Mouse (Mus musculus) frontal cortex, postnatal 14 days (tissue): ENCODE measurements around the gene Frs2.

Source experiments
- DNase-seq, 2 experiments: peaks; one replicate each; pipeline ENCODE4 v3.0.0; 2022; ENCODE audit warnings: low spot score in 2 of 2

Gene Frs2

DNA sequence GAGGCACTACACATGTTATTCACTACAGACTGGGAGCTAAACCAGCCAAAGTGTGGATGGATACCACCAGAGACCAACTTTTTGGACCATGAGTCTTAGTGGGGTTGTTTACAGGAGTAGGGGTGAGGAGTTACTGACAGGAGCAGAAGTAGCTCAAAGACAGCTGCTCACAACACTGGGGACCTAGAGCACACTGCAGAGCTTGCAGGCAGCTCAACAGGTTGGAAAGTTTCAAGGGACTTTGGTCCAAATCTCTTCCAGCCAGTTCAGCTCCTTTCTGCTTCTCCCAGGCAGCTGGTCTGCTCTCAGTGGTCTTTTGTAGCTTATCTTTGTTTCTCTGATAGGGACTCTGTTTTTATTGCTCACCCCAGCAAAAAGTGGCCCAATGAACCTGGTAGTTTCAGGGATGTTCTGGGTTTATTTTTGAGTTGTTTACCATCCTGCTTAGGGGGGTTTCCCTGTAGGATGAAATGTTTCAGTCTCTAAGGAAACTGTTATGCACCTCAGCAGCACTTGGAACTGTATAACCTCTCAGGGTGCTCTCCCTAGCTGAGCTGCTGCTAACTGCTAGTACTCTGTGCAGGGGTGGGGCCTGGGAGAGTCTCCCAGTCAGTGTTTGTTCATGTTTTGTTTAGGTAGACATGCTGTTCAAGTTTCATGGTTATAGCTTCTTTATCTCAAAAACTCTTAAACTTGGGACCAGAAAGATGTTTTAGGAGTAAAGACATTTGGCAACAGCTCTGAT is 44.3 kb downstream of the Frs2 start:
- DNase-seq, result no peak

DNA sequence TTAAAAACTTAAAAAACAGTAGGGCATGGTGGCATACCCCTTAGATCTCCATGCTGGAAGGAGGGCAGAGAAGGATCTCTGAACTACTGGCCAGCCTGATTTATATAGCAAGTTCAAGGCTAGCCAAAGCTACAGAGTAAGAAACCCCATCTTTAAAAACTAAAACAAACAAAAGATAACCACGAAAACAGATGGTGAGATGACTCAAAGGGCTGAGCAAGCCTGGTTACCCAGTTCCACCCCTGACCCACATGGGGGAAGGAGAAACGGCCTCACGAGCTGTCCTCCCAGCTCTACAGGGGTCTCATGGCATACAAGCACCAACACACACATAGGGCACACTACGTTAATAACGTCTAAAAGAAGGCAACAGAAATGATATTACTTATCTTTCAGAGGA is 48.2 kb downstream of the Frs2 start:
- DNase-seq, result no peak

DNA sequence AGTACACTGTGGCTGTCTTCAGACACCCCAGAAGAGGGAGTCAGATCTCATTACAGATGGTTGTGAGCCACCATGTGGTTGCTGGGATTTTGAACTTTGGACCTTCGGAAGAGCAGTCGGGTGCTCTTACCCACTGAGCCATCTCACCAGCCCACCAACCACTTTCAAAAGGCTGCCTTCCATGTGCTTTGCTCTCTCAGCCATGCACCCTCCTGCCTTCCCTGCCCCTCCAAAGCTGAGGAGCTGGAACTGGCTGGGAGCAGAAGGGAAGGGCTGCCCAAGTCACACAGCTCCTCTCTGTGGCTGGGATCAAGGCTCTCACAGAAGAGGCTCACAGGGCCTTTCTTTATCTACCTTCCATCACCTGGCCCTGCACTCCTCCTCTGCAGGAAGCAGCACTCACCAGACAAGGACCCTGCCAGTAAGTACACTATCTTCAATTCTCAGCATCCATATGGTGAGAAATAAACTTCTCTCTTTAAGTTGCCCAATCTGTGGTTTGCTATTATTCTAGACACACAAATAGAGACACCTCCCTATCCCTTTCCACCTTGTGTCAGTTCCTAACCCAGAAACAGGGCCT is 51.1 kb downstream of the Frs2 start:
- no peak for DNase-seq

DNA sequence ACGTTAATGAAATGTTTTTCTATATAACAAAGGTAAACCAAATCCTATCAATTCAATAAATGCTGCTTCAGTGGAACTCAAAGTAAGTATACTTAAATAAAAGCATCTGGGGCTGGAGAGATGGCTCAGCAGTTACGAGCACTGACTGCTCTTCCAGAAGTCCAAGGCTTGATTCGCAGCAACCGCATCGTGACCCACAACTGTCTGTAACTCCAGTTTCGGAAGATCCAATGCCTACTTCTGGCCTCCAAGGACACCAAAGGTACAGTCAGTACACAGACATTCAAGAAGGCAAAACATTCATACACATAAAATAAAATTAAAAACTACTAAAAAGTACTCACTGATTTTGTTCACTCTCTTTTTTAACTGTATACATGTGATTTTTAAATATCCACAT is 52.2 kb downstream of the Frs2 start:
- no peak for DNase-seq

DNA sequence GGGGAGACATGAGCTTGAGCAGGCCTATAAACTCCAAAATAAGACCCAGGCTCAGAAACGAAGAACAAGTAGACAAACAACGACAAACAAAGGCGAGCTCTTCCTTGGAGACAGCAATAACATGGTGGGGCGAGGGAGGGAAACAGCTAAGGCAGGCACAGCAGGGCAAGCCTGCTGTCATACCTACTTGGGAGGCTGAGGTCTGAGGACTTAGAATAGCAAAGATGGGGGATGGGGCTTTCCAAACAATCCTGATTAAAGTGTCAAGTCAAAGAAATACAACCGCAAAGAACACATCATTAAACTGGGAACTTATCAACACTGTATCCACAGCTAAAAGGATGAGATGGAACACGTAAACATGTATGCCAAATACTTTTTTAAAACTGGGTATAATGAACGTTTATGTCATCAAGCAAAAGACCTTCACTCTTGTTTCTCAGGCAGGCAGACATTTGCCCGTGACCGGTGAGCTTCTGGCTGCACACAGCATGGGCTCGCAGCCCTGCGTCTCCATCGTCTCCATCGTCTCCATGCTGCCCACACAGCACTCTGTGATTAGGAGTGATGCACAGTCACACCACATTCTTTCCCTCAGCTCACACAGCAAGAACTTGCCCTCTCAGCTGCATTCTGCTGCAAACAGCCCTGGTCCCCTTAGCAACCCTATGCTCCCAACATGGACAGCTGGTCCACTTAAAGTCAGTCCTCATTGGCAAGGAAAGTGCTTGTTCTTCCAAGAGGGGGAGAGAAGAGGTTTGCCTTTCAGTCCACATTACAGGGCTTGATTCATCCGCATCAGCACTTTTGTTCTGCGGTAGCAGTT is 53.6 kb downstream of the Frs2 start:
- DNase-seq, result peak; percentile 14 to 29

DNA sequence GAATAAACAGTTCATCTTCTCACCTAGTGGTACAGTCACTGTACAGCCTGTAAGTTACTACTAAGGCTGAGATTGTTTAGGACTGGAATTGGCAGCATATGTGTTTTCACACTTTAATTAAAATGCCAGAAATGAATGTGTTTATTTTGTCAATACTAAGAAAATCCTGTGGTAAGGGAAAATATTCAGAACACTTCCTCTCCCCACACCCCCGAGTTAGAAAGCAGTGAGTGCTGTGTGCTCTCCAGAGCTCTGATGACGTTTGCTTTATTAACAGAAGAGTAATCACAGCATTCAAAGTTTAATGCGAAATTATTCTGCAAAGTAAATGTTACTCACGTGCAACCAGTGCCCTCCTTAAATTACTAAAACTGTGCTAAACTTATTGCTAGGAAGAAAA is 58.7 kb downstream of the Frs2 start:
- no peak for DNase-seq

DNA sequence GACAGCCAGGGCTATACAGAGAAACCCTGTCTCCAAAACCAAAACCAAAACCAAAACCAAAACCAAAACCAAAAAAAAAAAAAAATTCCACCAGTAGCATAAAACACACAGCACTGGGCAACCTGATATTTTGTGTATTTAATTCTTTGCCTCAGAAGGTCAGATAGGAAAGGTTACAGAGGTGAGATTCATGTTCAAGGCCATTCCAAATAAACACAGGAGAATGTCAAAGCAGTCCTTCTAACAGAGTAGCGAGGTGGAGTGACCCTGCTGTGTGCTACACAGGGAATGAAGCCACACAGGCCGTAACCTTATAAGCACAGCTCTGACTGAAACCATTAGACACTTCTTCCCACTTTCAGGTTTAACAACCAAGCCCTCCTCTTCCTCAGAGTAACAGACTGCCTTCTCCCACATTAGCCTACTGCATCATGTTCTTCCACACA is 66.4 kb downstream of the Frs2 start:
- DNase-seq, result no peak

DNA sequence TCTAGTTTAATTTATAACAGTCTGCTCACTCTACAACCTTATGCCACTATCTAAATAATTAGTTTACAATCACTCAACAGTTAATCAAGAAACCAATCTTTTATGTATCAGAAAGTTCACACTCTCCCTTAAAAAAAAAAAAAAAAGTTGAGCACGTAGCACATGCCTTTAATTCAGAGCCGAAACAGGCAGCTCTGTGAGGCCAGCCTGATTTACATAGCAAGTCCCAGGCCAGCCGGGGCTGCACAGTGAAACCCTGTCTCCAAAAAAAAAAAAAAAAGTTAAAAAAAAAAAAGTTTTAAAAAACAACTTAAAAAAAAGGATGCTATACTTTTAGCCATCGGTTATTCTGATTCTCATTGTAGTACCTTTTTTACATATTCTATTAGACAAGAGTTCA is 67.0 kb downstream of the Frs2 start:
- no peak for DNase-seq

DNA sequence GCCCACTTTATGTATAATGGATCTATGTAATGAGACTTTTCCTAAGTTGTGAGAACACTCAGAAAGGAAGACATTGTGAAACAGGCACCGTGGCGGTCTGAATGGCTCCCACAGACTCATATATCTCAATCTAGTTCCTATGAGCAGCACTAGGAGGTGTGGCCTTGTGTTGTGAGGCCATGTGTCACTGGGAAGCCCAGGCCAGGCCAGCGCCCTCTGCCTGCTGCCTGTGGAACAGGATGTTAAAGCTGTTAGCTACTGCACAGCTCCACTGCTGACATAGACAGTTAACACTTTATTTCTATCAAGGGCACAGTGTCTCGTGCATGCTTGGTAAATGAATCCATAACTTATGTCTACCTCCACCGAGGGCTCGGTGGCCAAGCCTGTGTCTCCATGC is 70.0 kb downstream of the Frs2 start:
- DNase-seq, result no peak

DNA sequence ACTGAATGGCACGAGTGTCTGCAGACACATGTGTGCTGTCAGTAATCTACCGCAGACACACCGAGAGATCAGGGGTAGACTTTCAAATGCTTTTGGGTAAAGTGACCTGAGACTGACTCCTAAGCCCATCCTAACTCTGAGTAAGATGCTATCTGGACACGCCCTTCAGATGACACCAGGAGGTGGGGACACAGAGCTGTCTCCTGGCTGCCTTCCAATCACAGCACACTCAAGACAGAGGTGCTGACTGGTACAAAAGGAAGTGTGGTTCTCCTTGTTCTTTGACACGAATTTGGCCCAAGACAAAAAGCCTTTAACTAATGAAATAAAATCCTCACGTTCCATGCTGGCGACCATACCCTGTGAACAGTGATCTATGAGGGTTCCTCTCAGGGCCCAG is 75.2 kb downstream of the Frs2 start:
- DNase-seq, result no peak

DNA sequence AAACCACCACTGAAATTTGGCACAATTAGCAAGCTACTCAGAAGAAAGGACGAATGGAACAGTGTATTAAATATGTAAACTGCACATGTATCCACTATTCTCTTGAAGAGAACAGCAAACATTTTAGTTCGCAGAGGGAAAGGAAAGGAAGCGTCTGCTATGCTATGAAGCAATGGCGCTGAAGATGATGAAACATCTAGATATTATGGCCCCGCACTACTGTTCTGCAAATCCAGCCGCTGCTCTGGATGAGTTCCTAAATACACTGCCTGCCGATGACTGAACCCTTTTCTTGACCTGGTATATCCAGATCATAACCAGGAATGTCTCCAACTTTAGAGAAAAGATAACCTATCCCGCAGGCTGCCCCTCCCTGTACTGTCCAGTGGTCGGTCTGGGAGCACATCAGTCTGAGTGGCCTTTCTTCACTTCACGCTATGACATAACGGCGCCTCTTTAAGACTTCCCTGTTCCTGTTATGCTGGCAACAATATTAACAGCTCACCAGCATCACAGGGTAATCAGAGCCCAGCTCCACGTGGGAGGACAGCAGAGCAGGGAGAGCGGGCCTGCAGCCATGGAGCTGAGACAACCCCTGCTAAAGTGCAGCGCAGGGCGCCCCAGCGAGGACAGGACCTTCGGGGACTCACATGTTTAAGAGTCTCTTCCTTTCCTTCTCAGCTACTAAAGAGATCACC is 76.0 kb downstream of the Frs2 start:
- no peak for DNase-seq

DNA sequence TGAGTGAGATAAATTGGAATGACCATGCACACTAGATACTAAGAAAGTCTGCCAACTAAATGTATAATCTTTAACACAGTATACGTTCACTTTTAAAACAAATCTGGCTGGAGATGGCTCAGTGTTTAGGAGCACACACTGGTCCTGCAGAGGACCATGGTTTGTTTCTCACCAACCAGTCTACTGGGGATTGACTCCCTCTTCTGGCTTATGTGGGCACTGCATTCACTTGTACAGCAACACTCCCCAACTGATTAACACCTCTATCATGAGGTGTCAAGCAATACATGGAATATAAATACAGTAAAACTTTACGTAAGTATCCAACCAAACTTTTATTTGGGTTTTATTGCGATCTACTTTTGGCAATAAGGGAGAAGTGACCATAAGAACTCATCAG is 79.2 kb downstream of the Frs2 start:
- DNase-seq, result no peak

DNA sequence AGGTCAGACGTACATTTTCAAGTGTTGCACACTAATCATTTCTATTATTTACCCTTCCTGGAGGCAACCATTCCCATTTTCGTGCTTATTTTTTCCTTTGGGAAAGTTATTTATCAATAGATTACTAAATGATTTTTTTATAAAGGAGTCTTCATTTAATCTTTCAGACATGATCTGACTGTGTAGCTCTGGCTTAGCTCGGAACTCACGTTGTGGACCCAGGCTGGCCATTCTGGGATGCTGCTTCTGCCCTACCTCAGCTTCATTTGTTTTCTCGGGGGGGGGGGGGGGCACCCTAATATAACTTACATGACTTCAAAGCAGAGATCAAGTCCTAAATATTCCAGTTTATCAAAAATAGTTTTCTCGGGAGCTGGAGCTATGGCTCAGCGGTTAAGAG is 84.3 kb downstream of the Frs2 start:
- DNase-seq, result no peak

DNA sequence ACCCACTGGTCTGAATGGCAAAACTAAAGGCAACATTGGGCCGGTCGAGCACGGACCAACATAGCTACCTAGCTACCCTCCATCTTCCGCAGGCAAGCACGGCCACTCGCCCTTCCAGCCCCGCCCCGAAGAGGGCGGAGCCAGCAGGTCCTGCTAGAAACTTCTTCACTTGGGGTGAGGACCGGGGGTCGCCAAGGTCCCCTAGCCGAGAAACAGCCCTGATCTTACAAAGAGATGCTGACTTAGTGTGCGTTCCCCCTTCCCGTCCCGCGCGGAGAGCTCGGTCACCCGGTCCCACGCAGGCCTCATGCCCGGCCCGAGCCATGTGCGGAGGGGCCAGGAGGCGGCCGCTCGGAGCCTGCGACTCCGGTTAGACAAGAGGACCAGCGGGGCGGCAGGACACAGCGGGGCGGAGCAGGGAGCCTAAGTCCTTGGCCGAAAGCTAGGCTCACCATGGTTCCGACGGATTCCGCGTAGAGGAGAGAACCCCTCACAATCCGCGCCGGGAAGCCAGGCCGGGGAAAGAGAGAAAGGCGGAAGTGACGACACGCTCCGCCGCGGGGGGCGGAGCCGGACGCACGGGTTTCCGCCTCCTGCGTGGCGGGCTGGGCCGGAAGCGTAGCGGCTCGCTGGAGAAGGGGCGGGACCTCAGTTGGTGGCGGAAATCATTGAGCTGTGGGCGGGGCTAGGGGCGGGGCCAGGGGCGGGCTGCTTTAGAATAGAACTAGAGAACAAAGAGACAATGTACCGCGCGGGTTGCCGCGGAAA is 84.9 kb downstream of the Frs2 start, which contains the start of gene Cct2:
Gene Cct2 (minus strand): TSS at position 561 of the 768 bp plus-strand sequence.
- DNase-seq, result peak; percentile 77 to 84

DNA sequence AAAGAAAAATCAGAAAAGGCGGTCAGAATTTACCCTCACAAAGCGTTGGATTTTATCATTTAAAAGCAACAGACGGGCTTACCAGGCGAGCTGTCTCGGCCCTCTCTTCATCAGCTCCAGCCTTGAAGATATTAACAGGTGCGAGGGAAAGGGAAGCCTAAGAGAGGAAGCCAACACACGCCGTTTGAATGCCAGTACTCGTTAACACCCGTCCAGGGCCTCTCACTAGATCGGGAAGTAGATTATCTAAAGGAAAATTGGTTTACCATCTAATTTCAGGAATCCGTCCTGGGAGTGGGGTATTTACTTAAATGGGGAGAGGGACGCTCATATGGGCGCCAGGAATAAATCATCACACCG is 85.5 kb downstream of the Frs2 start:
- no peak for DNase-seq

DNA sequence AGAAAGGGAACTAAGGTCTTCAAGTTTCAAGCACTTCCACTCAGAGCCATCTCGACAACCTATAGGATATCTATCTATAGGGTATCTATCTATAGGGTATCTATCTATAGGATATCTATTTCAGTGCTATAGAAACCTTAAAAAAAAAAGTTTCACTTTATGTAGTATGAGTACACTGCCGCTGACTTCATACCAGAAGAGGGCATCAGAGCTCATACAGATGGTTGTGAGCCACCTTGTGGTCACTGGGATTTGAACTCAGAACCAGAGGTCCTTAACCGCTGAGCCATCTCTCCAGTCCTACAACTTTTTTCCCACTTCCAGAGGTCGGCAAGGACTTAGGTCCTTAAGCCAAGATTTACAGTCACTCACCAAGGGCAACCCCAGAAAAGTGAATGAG is 92.7 kb downstream of the Frs2 start:
- no peak for DNase-seq

DNA sequence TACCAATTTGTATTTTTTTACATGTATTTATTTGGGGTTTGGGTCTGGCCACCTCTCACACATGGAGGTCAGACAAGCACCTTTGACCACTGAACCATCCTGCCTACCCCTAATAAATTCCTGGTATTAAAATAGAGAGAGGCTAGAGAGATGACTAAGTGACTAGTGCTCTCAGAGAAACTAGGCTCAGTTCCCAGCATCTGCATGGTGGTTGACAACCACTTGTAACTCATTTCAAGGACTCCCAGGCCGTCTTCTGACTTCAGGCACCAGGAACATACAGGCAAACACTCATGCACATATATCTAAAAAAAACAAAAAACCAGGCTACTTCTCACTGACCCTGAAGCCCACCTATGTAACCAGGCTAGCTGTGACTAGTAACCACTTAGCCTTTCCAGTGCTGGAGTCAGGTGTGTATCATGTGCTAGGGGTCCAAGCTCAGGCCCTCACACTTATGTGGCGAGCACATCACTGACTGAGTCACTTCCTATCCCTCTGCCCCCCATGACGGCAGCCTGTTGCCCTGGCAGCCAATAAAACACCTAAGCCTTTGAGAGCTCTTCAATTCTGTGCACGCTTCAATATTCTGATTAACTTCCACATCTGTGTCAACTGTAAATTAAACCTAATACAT is 98.3 kb downstream of the Frs2 start:
- no peak for DNase-seq

DNA sequence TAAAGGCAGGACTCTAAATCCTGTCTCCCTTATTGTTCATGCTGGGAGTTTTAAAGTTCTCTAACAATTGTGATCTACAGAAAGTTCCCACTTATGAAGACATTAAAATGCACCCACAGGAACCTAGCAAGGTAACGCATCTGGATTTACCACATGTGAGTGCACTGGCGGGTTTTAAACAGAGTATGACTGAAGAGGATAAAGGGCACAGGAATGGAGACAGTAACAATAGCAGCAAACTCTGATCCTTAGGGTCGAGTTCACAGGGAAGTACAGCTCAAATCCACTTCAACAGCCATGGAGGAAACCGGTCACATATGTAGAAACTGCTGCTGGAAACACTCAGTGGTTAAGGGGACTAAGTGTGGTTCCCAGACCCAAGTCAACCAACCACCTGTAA is 99.1 kb downstream of the Frs2 start:
- DNase-seq, result no peak

DNA sequence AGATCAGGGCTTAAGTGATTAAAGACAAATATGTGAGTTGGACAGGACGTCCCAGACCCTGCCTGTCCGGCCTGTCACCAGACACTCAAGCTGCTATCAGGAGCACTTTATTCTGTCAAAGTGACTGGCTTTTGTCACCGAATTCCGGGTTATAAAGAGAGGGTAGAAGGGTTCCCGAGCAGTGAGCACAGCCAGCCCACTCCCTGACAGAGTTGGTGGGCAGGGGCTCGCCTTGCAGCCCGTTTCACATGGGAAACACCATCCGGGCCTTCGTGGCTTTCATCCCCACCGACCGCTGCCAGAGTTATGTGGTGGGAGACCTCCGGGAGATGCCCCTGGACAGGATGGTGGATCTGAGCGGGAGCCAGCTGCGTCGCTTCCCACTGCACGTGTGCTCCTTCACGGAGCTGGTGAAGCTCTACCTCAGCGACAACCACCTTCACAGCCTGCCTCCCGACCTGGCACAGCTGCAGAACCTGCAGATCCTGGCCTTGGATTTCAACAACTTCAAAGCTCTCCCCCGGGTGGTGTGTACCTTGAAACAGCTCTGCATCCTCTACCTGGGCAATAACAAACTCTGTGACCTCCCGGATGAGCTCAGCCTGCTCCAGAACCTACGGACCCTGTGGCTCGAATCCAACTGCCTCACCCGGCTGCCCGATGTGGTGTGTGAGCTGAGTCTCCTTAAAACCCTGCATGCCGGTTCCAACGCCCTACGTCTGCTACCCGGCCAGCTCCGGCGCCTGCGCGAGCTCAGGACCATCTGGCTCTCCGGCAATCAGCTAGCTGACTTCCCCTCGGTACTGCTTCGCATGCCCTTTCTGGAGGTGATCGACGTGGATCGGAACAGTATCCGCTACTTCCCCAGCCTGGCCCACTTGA is 102.9 kb downstream of the Frs2 start, which contains the start of gene Lrrc10:
Gene Lrrc10 (plus strand): TSS at position 167 of the 882 bp plus-strand sequence.
- DNase-seq, result no peak
